Mouse (Mus musculus): ENCODE measurements around the gene Yod1.

DNA sequence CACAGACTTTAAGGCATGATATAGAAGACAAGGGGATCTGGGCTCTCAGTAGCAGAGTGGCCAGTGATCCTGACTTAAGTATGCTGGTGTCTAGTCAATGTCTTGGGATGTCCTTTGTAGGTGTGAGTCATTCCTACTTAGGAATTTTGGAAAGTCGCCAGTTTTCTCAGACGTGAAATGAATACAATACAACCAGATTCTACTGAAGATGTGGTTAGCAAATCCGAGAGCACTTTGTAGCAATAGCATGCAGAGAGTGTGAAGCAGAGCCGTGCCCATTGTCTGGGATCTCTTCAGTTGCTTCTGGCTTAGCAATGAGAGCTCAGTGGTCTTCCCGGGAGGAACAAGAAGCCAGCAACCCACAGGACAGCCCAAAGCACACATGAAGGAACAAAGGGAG, 17.3 kb downstream of the Yod1 start:
- no peak for TF ChIP-seq POLR2A (IDR thresholded peaks at IDR 0.05; ENCODE audit: insufficient read length, low read depth)
- TF ChIP-seq REST (IDR thresholded peaks at IDR 0.05; ENCODE audit: insufficient read depth, insufficient read length): no peak
- TF ChIP-seq POLR2AphosphoS2 (IDR thresholded peaks at IDR 0.05; ENCODE audit: insufficient read length, low read depth): no peak
- no peak for TF ChIP-seq USF1 (IDR thresholded peaks at IDR 0.05; ENCODE audit: low read depth)
